ENCODE assay signal across 24 mouse cellular contexts in genomic region chr7:138202162-138202832, GRCm38 (mm10).
DNase-seq lines count a peak whose midpoint lies in the region; ATAC-seq lines count a peak whose summit lies in the region.
"Had no signal": no experiment of that assay in that cellular context is flagged by ENCODE, and none has a peak within 500 bp of the region (broad histone marks: within the 10 kb centered on the region; RNA-seq: fewer than 3 reads in every experiment).

No protein-coding gene starts in this region.

- 0 out of 2 replicates have a peak overlapping the region, but pooled peaks have one; percentile 3 for H3K27ac ChIP-seq in neural tube, embryonic 15.5 days (replicated peaks)
- H3K27ac ChIP-seq in midbrain, embryonic 11.5 days (ENCODE audit: low read depth, low read length) = no peak overlapping the region
- H3K27ac ChIP-seq: embryonic facial prominence, embryonic 12.5 days; forebrain, embryonic 13.5 days; heart, adult 2 months; heart, embryonic 15.5 days; midbrain, embryonic 12.5 days had no signal

- H3K9ac ChIP-seq in neural tube, embryonic 15.5 days (replicated peaks) = no peak overlapping the region
- no peak overlapping the region for H3K9ac ChIP-seq in midbrain, embryonic 11.5 days (ENCODE audit: low read length)
- H3K9ac ChIP-seq: embryonic facial prominence, embryonic 12.5 days; forebrain, embryonic 13.5 days; heart, embryonic 15.5 days; midbrain, embryonic 12.5 days had no signal

- ATAC-seq in neural tube, embryonic 15.5 days (ENCODE audit: low FRiP score) = no peak
- no peak for ATAC-seq in midbrain, embryonic 11.5 days (ENCODE audit: low FRiP score)
- ATAC-seq: activated CD4-positive, CD25-positive, alpha-beta regulatory T cell, adult 4 months; CD4-positive, CD25-positive, alpha-beta regulatory T cell, adult 4 months; forebrain, embryonic 13.5 days; hindbrain, embryonic 16.5 days; intestine, embryonic 16.5 days had no signal

- H3K4me1 ChIP-seq in neural tube, embryonic 15.5 days = peaks cover 20% of the 10 kb centered on the region
- no peaks in the 10 kb centered on the region for H3K4me1 ChIP-seq in midbrain, embryonic 11.5 days (ENCODE audit: control insufficient read depth, insufficient read depth, low read length)
- H3K4me1 ChIP-seq: embryonic facial prominence, embryonic 12.5 days; forebrain, embryonic 13.5 days; heart, embryonic 15.5 days; midbrain, embryonic 12.5 days had no signal

- H3K27me3 ChIP-seq in neural tube, embryonic 15.5 days (replicated peaks) = no peaks in the 10 kb centered on the region
- H3K27me3 ChIP-seq in midbrain, embryonic 11.5 days (ENCODE audit: control insufficient read depth, insufficient read depth, low read length) = no peaks in the 10 kb centered on the region
- H3K27me3 ChIP-seq: forebrain, embryonic 13.5 days; heart, embryonic 15.5 days; midbrain, embryonic 12.5 days had no signal

- H3K4me3 ChIP-seq in neural tube, embryonic 15.5 days (replicated peaks) = no peak overlapping the region
- no peak overlapping the region for H3K4me3 ChIP-seq in midbrain, embryonic 11.5 days (ENCODE audit: low read depth, low read length)
- H3K4me3 ChIP-seq: embryonic facial prominence, embryonic 12.5 days; erythroblast, embryonic 14.5 days; forebrain, embryonic 13.5 days; heart, adult 2 months; heart, embryonic 15.5 days; midbrain, embryonic 12.5 days had no signal

- DNase-seq in heart, adult 11 months = peak; percentile 83
- DNase-seq in heart, adult 8-10 months (ENCODE audit: low spot score) = no peak
- no peak for DNase-seq in neural tube, embryonic 10.5 days (ENCODE audit: extremely low spot score, low spot score)
- peak; percentile 15 for DNase-seq in lung, postnatal 36 days
- no peak for DNase-seq in cerebellum, postnatal 10 days
- no peak for DNase-seq in midbrain, embryonic 11.5 days (ENCODE audit: low spot score, missing footprints)
- no peak for DNase-seq in adipocyte (ENCODE audit: low spot score)
- DNase-seq: adrenal gland, postnatal 25 days; cerebellum, adult 18-20 months; gastrocnemius, postnatal 10 days; heart, adult 2 months; heart, postnatal 4 days; right cerebral cortex, postnatal 25 days had no signal

- H3K4me2 ChIP-seq in neural tube, embryonic 15.5 days = no peak overlapping the region
- H3K4me2 ChIP-seq in midbrain, embryonic 11.5 days = no peak overlapping the region
- H3K4me2 ChIP-seq: embryonic facial prominence, embryonic 12.5 days; forebrain, embryonic 13.5 days; heart, embryonic 15.5 days; liver, embryonic 11.5 days; midbrain, embryonic 12.5 days had no signal

- 68% methylated on average over 15 of the region's 15 CpGs for WGBS in neural tube, embryonic 15.5 days
- WGBS in midbrain, embryonic 11.5 days = 92% methylated on average over 15 of the region's 15 CpGs

- no peaks in the 10 kb centered on the region for H3K36me3 ChIP-seq in neural tube, embryonic 15.5 days
- H3K36me3 ChIP-seq in midbrain, embryonic 11.5 days (ENCODE audit: control insufficient read depth, insufficient read depth, low read length) = no peaks in the 10 kb centered on the region
- H3K36me3 ChIP-seq: embryonic facial prominence, embryonic 12.5 days; heart, embryonic 15.5 days; midbrain, embryonic 12.5 days had no signal

- H3K9me3 ChIP-seq in neural tube, embryonic 15.5 days (replicated peaks) = no peaks in the 10 kb centered on the region
- H3K9me3 ChIP-seq in midbrain, embryonic 11.5 days (ENCODE audit: control insufficient read depth, low read length) = no peaks in the 10 kb centered on the region
- H3K9me3 ChIP-seq: embryonic facial prominence, embryonic 12.5 days; forebrain, embryonic 13.5 days; heart, embryonic 15.5 days; midbrain, embryonic 12.5 days had no signal

Comparison
In these comparisons a context has a peak if more than half of its experiments do, and no peak if none do; other contexts are left out.
1. DNase-seq: peak in heart, adult 11 months (single experiment) and lung, postnatal 36 days (single experiment); none in heart, adult 8-10 months (single experiment), neural tube, embryonic 10.5 days (single experiment), cerebellum, postnatal 10 days (0 of 2), midbrain, embryonic 11.5 days (single experiment) and adipocyte (single experiment).